In the genomic region with DNA sequence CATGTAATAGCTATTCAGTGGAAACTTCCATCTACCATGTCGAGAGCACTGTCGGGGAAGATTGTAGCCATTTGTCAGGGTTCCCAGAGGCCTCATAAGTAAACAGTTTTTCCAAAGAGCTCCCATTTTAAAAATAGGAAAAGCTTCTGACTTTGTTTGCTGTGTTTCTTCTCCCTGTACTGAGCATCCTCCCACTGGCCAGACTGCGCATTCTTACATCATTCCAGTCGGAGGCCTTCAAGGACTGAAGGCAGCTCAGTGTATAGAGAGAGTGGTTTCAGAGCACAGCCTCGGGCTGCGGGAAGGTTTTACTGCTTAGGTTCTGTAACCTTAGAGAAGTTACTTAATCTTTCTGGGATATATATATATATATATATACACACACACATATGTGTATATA, we compare ENCODE assay signal across 25 mouse cellular contexts.
"Had no signal": no experiment of that assay in that cellular context is flagged by ENCODE, and none has a peak within 500 bp of the region (broad histone marks: within the 10 kb centered on the region; RNA-seq: fewer than 3 reads in every experiment).

No protein-coding gene starts in this region.

- H3K27ac ChIP-seq: heart, embryonic 10.5 days; hindbrain, embryonic 10.5 days; hindbrain, embryonic 12.5 days; hindbrain, embryonic 14.5 days; intestine, embryonic 15.5 days; left cerebral cortex, adult 2 months; limb, embryonic 10.5 days; limb, embryonic 12.5 days had no signal

- H3K4me1 ChIP-seq: heart, embryonic 10.5 days; heart, embryonic 12.5 days; hindbrain, embryonic 10.5 days; hindbrain, embryonic 12.5 days; intestine, embryonic 15.5 days; limb, embryonic 10.5 days had no signal

- ATAC-seq: hindbrain, embryonic 16.5 days; inflammation-experienced regulatory T-cells, adult 6 months; intestine, embryonic 15.5 days; intestine, postnatal 0 days had no signal

- H3K9ac ChIP-seq: heart, embryonic 12.5 days; hindbrain, embryonic 12.5 days; hindbrain, embryonic 14.5 days; intestine, embryonic 15.5 days; limb, embryonic 12.5 days had no signal

- H3K27me3 ChIP-seq: heart, embryonic 12.5 days; hindbrain, embryonic 12.5 days; intestine, embryonic 15.5 days; limb, embryonic 12.5 days had no signal

- DNase-seq: gastrocnemius, adult 2 months; gastrocnemius, postnatal 10 days; gastrocnemius, postnatal 25 days; heart, adult 18-20 months; heart, postnatal 10 days; heart, postnatal 4 days; kidney, adult 18-20 months; kidney, adult 8-10 months; kidney, postnatal 10 days; kidney, postnatal 25 days; kidney, postnatal 4 days; liver had no signal

- H3K36me3 ChIP-seq: heart, embryonic 10.5 days; heart, embryonic 12.5 days; hindbrain, embryonic 10.5 days; hindbrain, embryonic 12.5 days; intestine, embryonic 15.5 days; limb, embryonic 10.5 days; limb, embryonic 12.5 days had no signal

- H3K4me2 ChIP-seq: heart, embryonic 12.5 days; hindbrain, embryonic 12.5 days; hindbrain, embryonic 14.5 days; intestine, embryonic 15.5 days; limb, embryonic 12.5 days; liver, embryonic 11.5 days had no signal

- H3K4me3 ChIP-seq: gastrocnemius, adult 2 months; heart, embryonic 10.5 days; heart, embryonic 12.5 days; hindbrain, embryonic 10.5 days; hindbrain, embryonic 12.5 days; intestine, embryonic 15.5 days; left cerebral cortex, adult 2 months; limb, embryonic 10.5 days; limb, embryonic 12.5 days had no signal

- H3K9me3 ChIP-seq: heart, embryonic 10.5 days; heart, embryonic 12.5 days; hindbrain, embryonic 10.5 days; hindbrain, embryonic 12.5 days; intestine, embryonic 15.5 days; limb, embryonic 10.5 days; limb, embryonic 12.5 days had no signal
